Mouse (Mus musculus): ENCODE data around the gene Erg28. TPM values are rescaled to one million over a fixed set of nuclear protein-coding genes. Genes with fewer than 3 reads are reported as not detected.
A peak's percentile ranks its signal among the peaks of the same experiment; 100 is the strongest.

The Erg28 gene
- total and polyA plus RNA-seq, 3 experiments: 55.6 to 76.3 TPM; not detected in 1

- Histone ChIP-seq H3K9me3 (replicated peaks; ENCODE audit: insufficient read depth, low read length) (no peaks in the 10 kb centered on the region), H3K27me3 (ENCODE audit: control insufficient read depth in 1 of 2, insufficient read depth in 2 of 2, low read length in 2 of 2) (no peaks in the 10 kb centered on the region), H3K4me3 (ENCODE audit: control insufficient read depth in 1 of 2, insufficient read depth in 1 of 2, low read depth in 2 of 2, low read length in 2 of 2) (no peak overlapping the region), H3K4me1 (ENCODE audit: control insufficient read depth in 1 of 2, insufficient read depth in 2 of 2, low read length in 2 of 2) (no peaks in the 10 kb centered on the region), H3K27ac (ENCODE audit: control insufficient read depth, low read depth, low read length) (no peak overlapping the region), H3K79me2 (ENCODE audit: control insufficient read depth, insufficient read depth, low read length, poor library complexity) (no peaks in the 10 kb centered on the region), H3K36me3 (ENCODE audit: control insufficient read depth in 1 of 2, insufficient read depth in 2 of 2, low read length in 2 of 2) (no peaks in the 10 kb centered on the region; a peak in 1 of 4 replicates), H3K9ac (ENCODE audit: control insufficient read depth, low read depth, low read length, poor library complexity, severe bottlenecking) (no peak overlapping the region)
- peak; percentile 36 for DNase-seq (ENCODE audit: low read depth, low spot score)
- TF ChIP-seq BHLHE40 (IDR thresholded peaks at IDR 0.05; ENCODE audit: borderline replicate concordance, low read depth, low read length) (no peak), USF1 (IDR thresholded peaks at IDR 0.05; ENCODE audit: low read depth, low read length) (no peak), ZNF384 (IDR thresholded peaks at IDR 0.05; ENCODE audit: low read depth, low read length) (no peak), ETS1 (IDR thresholded peaks at IDR 0.05; ENCODE audit: low read depth, low read length) (no peak), CTCF (IDR thresholded peaks at IDR 0.05 in 2 of 3, conservative IDR thresholded peaks at IDR 0.05 in 1 of 3; ENCODE audit: control insufficient read depth in 1 of 3, insufficient read depth in 1 of 3, low read depth in 2 of 3, low read length in 3 of 3, poor library complexity in 1 of 3, severe bottlenecking in 1 of 3) (peak; percentile 29 to 57 (median 38); a peak in 5 of 6 replicates), RAD21 (IDR thresholded peaks at IDR 0.05; ENCODE audit: low read depth, low read length) (peak; percentile 46), SMC3 (IDR thresholded peaks at IDR 0.05; ENCODE audit: low read depth, low read length) (peak; percentile 26; the same call in 1 of the 2 replicates)
Measured at GRCm38 (mm10) chr12:85848164-85848958, 24.0 kb upstream of the Erg28 start.

- Histone ChIP-seq H3K9ac (ENCODE audit: control insufficient read depth, low read depth, low read length, poor library complexity, severe bottlenecking) (no peak overlapping the region), H3K9me3 (replicated peaks; ENCODE audit: insufficient read depth, low read length) (no peaks in the 10 kb centered on the region), H3K27ac (ENCODE audit: control insufficient read depth, low read depth, low read length) (no peak overlapping the region), H3K4me1 (ENCODE audit: control insufficient read depth in 1 of 2, insufficient read depth in 2 of 2, low read length in 2 of 2) (no peaks in the 10 kb centered on the region), H3K79me2 (ENCODE audit: control insufficient read depth, insufficient read depth, low read length, poor library complexity) (no peaks in the 10 kb centered on the region), H3K4me3 (ENCODE audit: control insufficient read depth in 1 of 2, insufficient read depth in 1 of 2, low read depth in 2 of 2, low read length in 2 of 2) (no peak overlapping the region), H3K27me3 (ENCODE audit: control insufficient read depth in 1 of 2, insufficient read depth in 2 of 2, low read length in 2 of 2) (no peaks in the 10 kb centered on the region), H3K36me3 (ENCODE audit: control insufficient read depth in 1 of 2, insufficient read depth in 2 of 2, low read length in 2 of 2) (no peaks in the 10 kb centered on the region)
- TF ChIP-seq CTCF (IDR thresholded peaks at IDR 0.05 in 2 of 3, conservative IDR thresholded peaks at IDR 0.05 in 1 of 3; ENCODE audit: control insufficient read depth in 1 of 3, insufficient read depth in 1 of 3, low read depth in 2 of 3, low read length in 3 of 3, poor library complexity in 1 of 3, severe bottlenecking in 1 of 3): 0 out of 6 replicates have a peak, but pooled peaks of 1 of the 3 experiments have one; percentile 6
- TF ChIP-seq USF2 (IDR thresholded peaks at IDR 0.05; ENCODE audit: borderline replicate concordance in 1 of 2, insufficient read depth in 1 of 2, low read depth in 1 of 2, low read length in 2 of 2): no peak
- no peak for TF ChIP-seq BHLHE40 (IDR thresholded peaks at IDR 0.05; ENCODE audit: borderline replicate concordance, low read depth, low read length)
- TF ChIP-seq UBTF (IDR thresholded peaks at IDR 0.05; ENCODE audit: borderline replicate concordance, insufficient read depth, low read depth, low read length): no peak
- TF ChIP-seq RAD21 (IDR thresholded peaks at IDR 0.05; ENCODE audit: low read depth, low read length): no peak
- DNase-seq (ENCODE audit: low read depth, low spot score): no peak
Measured at GRCm38 (mm10) chr12:85839371-85840000, 15.1 kb upstream of the Erg28 start.

- TF ChIP-seq JUND (IDR thresholded peaks at IDR 0.05; ENCODE audit: low read depth, low read length) (no peak), ZMIZ1 (IDR thresholded peaks at IDR 0.05; ENCODE audit: low read depth, low read length) (no peak), CHD1 (IDR thresholded peaks at IDR 0.05; ENCODE audit: low read depth, low read length) (no peak), UBTF (IDR thresholded peaks at IDR 0.05; ENCODE audit: borderline replicate concordance, insufficient read depth, low read depth, low read length) (no peak), ETS1 (IDR thresholded peaks at IDR 0.05; ENCODE audit: low read depth, low read length) (no peak), RCOR1 (IDR thresholded peaks at IDR 0.05; ENCODE audit: low read depth, low read length) (no peak), SMC3 (IDR thresholded peaks at IDR 0.05; ENCODE audit: low read depth, low read length) (0 out of 2 replicates have a peak, but pooled peaks have one; percentile 16), TAL1 (IDR thresholded peaks at IDR 0.05; ENCODE audit: low read length) (no peak), TCF12 (IDR thresholded peaks at IDR 0.05; ENCODE audit: low read depth, low read length) (no peak), MEF2A (IDR thresholded peaks at IDR 0.05; ENCODE audit: extremely low read depth, insufficient replicate concordance, low read depth, low read length, poor library complexity, severe bottlenecking) (no peak), MAZ (IDR thresholded peaks at IDR 0.05; ENCODE audit: low read depth, low read length) (no peak), USF1 (IDR thresholded peaks at IDR 0.05; ENCODE audit: low read depth, low read length) (no peak), NELFE (IDR thresholded peaks at IDR 0.05; ENCODE audit: low read depth, low read length) (no peak), CTCF (IDR thresholded peaks at IDR 0.05 in 2 of 3, conservative IDR thresholded peaks at IDR 0.05 in 1 of 3; ENCODE audit: control insufficient read depth in 1 of 3, insufficient read depth in 1 of 3, low read depth in 2 of 3, low read length in 3 of 3, poor library complexity in 1 of 3, severe bottlenecking in 1 of 3) (peak in 2 of 3 experiments; percentile 10 to 20; a peak in 1 of 6 replicates)
- Histone ChIP-seq H3K79me2 (ENCODE audit: control insufficient read depth, insufficient read depth, low read length, poor library complexity) (no peaks in the 10 kb centered on the region), H3K9ac (ENCODE audit: control insufficient read depth, low read depth, low read length, poor library complexity, severe bottlenecking) (no peak overlapping the region), H3K9me3 (replicated peaks; ENCODE audit: insufficient read depth, low read length) (no peaks in the 10 kb centered on the region), H3K4me1 (ENCODE audit: control insufficient read depth in 1 of 2, insufficient read depth in 2 of 2, low read length in 2 of 2) (no peaks in the 10 kb centered on the region), H3K27me3 (ENCODE audit: control insufficient read depth in 1 of 2, insufficient read depth in 2 of 2, low read length in 2 of 2) (no peaks in the 10 kb centered on the region), H3K27ac (ENCODE audit: control insufficient read depth, low read depth, low read length) (no peak overlapping the region), H3K4me3 (ENCODE audit: control insufficient read depth in 1 of 2, insufficient read depth in 1 of 2, low read depth in 2 of 2, low read length in 2 of 2) (no peak overlapping the region), H3K36me3 (ENCODE audit: control insufficient read depth in 1 of 2, insufficient read depth in 2 of 2, low read length in 2 of 2) (0 out of 4 replicates have a peak, but pooled peaks cover 0 to 1% of the 10 kb centered on the region in 2 experiments)
- DNase-seq (ENCODE audit: low read depth, low spot score): peak; percentile 13
Measured at GRCm38 (mm10) chr12:85837765-85838164, 13.4 kb upstream of the Erg28 start.

Data from MEL (cell line).